Mouse (Mus musculus): ENCODE results near the gene Caly. TPM values are rescaled to one million over a fixed set of nuclear protein-coding genes. Genes with fewer than 3 reads are reported as not detected.
A peak's percentile ranks its signal among the peaks of the same experiment; 100 is the strongest.

The Caly gene
- polyA plus RNA-seq, 1 experiment, result not detected

DNA sequence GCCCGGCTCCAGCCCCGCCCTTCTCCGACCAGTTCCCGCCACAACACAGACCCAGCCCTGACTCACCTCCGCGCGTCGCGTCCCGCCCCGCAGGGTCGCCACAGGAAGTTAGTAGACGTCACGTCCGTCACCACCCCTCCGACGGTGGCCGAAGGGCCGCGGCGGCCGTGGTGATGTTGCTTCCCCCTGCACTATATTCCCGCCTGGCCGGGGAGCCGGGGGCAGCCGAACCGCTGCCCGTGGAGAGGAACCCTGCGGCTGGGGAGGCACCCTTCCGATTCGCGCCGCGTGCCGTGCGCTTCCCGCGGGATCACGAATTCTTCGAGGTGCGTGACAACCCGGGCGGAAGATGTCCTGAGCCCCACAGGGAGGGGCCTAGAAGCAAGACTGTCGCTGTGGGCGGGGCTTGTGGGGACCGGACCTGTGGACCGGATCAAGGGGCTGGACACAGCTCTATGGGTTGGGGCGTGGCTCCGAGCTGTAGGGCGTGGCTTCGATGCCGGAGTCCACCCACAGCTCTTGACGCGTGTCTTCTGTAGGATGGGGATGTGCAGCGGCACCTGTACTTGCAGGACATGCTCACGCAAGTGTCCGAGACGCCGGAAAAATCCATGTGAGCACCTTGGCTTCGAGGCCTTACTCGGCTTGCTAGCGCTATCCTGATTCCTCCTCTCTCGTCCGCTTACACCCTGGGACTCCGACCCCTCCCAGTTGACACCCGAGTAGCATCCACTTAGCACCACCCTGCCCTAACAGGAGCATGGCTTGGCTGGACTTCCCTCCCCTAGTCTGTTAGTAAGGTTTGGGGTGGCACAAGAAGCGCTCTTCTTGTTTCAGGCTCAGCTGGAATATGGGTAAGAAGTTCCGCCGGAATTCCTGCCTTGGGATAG is 45.8 kb downstream of the Caly start, which contains the start of the genes Zfp511 and Tubgcp2:
TSS of gene Zfp511 (plus strand) at position 111 of the 890 bp plus-strand sequence.
TSS of gene Tubgcp2 (minus strand) at position 389 of the 890 bp plus-strand sequence.
- TF ChIP-seq POLR2A (IDR thresholded peaks at IDR 0.05; ENCODE audit: insufficient read depth, low read depth, low read length) (peak; percentile 91), CTCF (IDR thresholded peaks at IDR 0.05; ENCODE audit: insufficient read depth, low read depth, low read length) (no peak)
- Histone ChIP-seq H3K27ac (ENCODE audit: insufficient read depth, low read depth, low read length) (peak within 1 kb of the TSS; percentile 38; the same call in 1 of the 2 replicates), H3K4me3 (ENCODE audit: insufficient read depth, low read depth, low read length) (peak within 1 kb of the TSS; percentile 86), H3K4me1 (ENCODE audit: control insufficient read depth, insufficient read depth, low read length) (peaks cover 12% of the 10 kb centered on the region)
- under 1% methylated on average over 69 of the region's 69 CpGs for WGBS

DNA sequence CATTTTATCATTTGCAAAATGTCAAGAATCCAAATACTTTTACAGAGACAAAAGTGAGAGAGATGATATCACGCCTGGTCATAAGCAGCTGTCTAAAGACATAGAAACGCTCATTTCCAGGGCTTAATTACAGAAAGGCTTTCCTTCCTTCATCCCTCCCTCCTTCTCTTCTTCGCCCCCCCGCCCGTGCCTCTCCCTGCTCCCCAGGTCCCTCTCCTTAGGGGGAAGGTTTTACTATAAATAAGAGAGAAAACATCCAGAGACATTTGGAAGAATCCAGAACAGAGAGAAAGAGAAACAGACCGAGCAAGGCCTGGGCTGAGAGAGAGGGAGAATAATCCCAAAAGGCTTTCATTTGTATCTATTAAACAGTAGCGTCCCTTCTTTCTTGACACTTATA is 46.9 kb downstream of the Caly start:
- 10% methylated on average over 7 of the region's 7 CpGs for WGBS
- no peak overlapping the region for H3K27ac ChIP-seq (ENCODE audit: insufficient read depth, low read depth, low read length)
- H3K4me1 ChIP-seq (ENCODE audit: control insufficient read depth, insufficient read depth, low read length), result peaks cover 12% of the 10 kb centered on the region

DNA sequence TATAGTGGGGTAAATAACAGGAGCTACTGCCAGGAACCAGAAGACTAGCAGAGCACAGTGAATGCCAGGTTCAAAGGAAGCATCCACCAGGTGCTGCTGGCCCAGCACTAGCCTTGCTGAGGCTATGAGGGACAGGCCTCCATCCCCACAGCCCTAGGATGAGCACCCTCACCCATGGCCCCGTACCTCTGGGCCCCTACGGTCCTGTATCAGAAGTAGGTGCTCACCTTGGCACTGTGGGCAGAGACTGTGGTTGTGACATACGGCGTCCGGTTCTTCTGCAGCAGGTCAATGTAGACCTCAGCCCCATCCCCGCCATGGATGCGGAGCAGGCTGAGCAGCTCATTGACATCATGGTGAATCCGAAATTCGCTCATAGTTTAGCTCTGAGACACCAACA is 49.0 kb downstream of the Caly start:
- WGBS, result 97% methylated on average over 9 of the region's 9 CpGs
- no peak overlapping the region for H3K4me3 ChIP-seq (ENCODE audit: insufficient read depth, low read depth, low read length)
- TF ChIP-seq CTCF (IDR thresholded peaks at IDR 0.05; ENCODE audit: insufficient read depth, low read depth, low read length) (no peak), POLR2A (IDR thresholded peaks at IDR 0.05; ENCODE audit: insufficient read depth, low read depth, low read length) (no peak)
- peaks cover 12% of the 10 kb centered on the region for H3K4me1 ChIP-seq (ENCODE audit: control insufficient read depth, insufficient read depth, low read length)
- no peak overlapping the region for H3K27ac ChIP-seq (ENCODE audit: insufficient read depth, low read depth, low read length)

More for the DNA sequence above, 46.9 kb downstream of the Caly start:
- peak overlapping the region; percentile 86 for H3K4me3 ChIP-seq (ENCODE audit: insufficient read depth, low read depth, low read length)
- no peak for TF ChIP-seq CTCF (IDR thresholded peaks at IDR 0.05; ENCODE audit: insufficient read depth, low read depth, low read length)
- TF ChIP-seq POLR2A (IDR thresholded peaks at IDR 0.05; ENCODE audit: insufficient read depth, low read depth, low read length), result no peak

DNA sequence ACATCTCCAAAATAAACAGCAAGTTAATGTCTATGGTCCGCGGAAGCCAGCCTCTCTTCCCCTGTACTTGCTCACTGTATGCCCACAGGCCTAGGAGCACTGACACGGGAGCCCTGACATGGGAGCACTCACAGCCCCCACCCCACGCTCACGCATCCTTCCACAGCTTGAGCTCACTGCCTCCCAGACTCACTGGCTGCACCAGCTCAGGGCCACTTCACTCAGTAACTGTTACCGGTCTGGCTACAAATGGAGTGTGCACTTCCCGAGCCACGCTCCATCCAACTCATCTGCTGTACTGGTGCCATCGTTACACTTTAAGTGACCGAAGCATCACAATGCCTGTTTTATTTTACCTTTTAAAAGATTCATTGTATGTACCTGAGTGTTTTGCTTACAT is 50.0 kb downstream of the Caly start:
- H3K4me1 ChIP-seq (ENCODE audit: control insufficient read depth, insufficient read depth, low read length), result peaks cover 9% of the 10 kb centered on the region
- 93% methylated on average over 10 of the region's 10 CpGs for WGBS
- H3K27ac ChIP-seq (ENCODE audit: insufficient read depth, low read depth, low read length), result no peak overlapping the region
- TF ChIP-seq CTCF (IDR thresholded peaks at IDR 0.05; ENCODE audit: insufficient read depth, low read depth, low read length) (no peak), POLR2A (IDR thresholded peaks at IDR 0.05; ENCODE audit: insufficient read depth, low read depth, low read length) (no peak)
- H3K4me3 ChIP-seq (ENCODE audit: insufficient read depth, low read depth, low read length), result no peak overlapping the region

DNA sequence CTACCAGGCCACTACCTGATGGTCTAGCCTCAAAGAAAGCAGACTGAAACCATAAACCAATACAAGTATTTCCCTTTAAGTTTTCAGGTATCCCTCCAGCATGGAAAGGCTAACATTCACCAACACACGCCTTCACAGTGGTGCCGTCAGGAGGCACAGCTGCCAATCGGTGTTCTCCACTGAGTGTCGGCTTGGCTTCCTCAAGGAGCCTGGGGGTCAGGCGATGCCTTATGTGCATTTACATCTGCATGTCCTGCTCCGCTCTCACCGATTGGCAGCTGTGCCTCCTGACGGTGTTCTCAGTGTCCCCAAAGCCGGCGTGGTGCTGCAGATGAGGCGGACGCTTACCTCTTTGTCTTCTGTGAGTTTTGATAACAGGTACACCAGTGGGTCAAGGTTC is 50.6 kb downstream of the Caly start:
- WGBS, result 95% methylated on average over 12 of the region's 12 CpGs
- Histone ChIP-seq H3K27ac (ENCODE audit: insufficient read depth, low read depth, low read length) (no peak overlapping the region), H3K4me1 (ENCODE audit: control insufficient read depth, insufficient read depth, low read length) (peaks cover 3% of the 10 kb centered on the region; the same call in 1 of the 2 replicates), H3K4me3 (ENCODE audit: insufficient read depth, low read depth, low read length) (no peak overlapping the region)
- TF ChIP-seq POLR2A (IDR thresholded peaks at IDR 0.05; ENCODE audit: insufficient read depth, low read depth, low read length), result no peak
- no peak for TF ChIP-seq CTCF (IDR thresholded peaks at IDR 0.05; ENCODE audit: insufficient read depth, low read depth, low read length)

Other genes with a start within 250 kb of the Caly start
- not detected in 2 replicates for gene Adgra1, start 248.4 kb downstream of the Caly start, polyA plus RNA-seq (2012; ENCODE audit: insufficient read depth, insufficient read length, low replicate concordance, missing spikeins)
- gene Kndc1, start 187.9 kb downstream of the Caly start, polyA plus RNA-seq (2012; ENCODE audit: insufficient read depth, insufficient read length, low replicate concordance, missing spikeins), result not detected in 2 replicates
- not detected in 2 replicates for gene Utf1, start 138.8 kb downstream of the Caly start, polyA plus RNA-seq (2012; ENCODE audit: insufficient read depth, insufficient read length, low replicate concordance, missing spikeins)
- not detected in 2 replicates for gene 6430531B16Rik, start 103.8 kb downstream of the Caly start, polyA plus RNA-seq (2012; ENCODE audit: insufficient read depth, insufficient read length, low replicate concordance, missing spikeins)
- not detected in 2 replicates for gene Adam8, start 90.0 kb downstream of the Caly start, polyA plus RNA-seq (2012; ENCODE audit: insufficient read depth, insufficient read length, low replicate concordance, missing spikeins)
- gene Zfp511, start 46.2 kb downstream of the Caly start, polyA plus RNA-seq (2012; ENCODE audit: insufficient read depth, insufficient read length, low replicate concordance, missing spikeins), result not detected in 2 replicates
- not detected in 2 replicates for gene Tubgcp2, start 45.9 kb downstream of the Caly start, polyA plus RNA-seq (2012; ENCODE audit: insufficient read depth, insufficient read length, low replicate concordance, missing spikeins)
- not detected in 2 replicates for gene Msx3, start 33.5 kb downstream of the Caly start, polyA plus RNA-seq (2012; ENCODE audit: insufficient read depth, insufficient read length, low replicate concordance, missing spikeins)
- gene Prap1, start 10.8 kb upstream of the Caly start, polyA plus RNA-seq (2012; ENCODE audit: insufficient read depth, insufficient read length, low replicate concordance, missing spikeins), result not detected in 2 replicates
- not detected in 2 replicates for gene Fuom, start 19.9 kb upstream of the Caly start, polyA plus RNA-seq (2012; ENCODE audit: insufficient read depth, insufficient read length, low replicate concordance, missing spikeins)
- not detected in 2 replicates for gene Paox, start 33.3 kb upstream of the Caly start, polyA plus RNA-seq (2012; ENCODE audit: insufficient read depth, insufficient read length, low replicate concordance, missing spikeins)
- not detected in 2 replicates for gene Echs1, start 33.9 kb upstream of the Caly start, polyA plus RNA-seq (2012; ENCODE audit: insufficient read depth, insufficient read length, low replicate concordance, missing spikeins)
- gene Mtg1, start 55.0 kb upstream of the Caly start, polyA plus RNA-seq (2012; ENCODE audit: insufficient read depth, insufficient read length, low replicate concordance, missing spikeins), result not detected in 2 replicates
- gene Sprn, start 72.3 kb upstream of the Caly start, polyA plus RNA-seq (2012; ENCODE audit: insufficient read depth, insufficient read length, low replicate concordance, missing spikeins), result not detected in 2 replicates
- gene Olfr522, start 82.2 kb upstream of the Caly start, polyA plus RNA-seq (2012; ENCODE audit: insufficient read depth, insufficient read length, low replicate concordance, missing spikeins), result not detected in 2 replicates
- gene Olfr523, start 90.7 kb upstream of the Caly start, polyA plus RNA-seq (2012; ENCODE audit: insufficient read depth, insufficient read length, low replicate concordance, missing spikeins), result not detected in 2 replicates
- gene Olfr524, start 123.4 kb upstream of the Caly start, polyA plus RNA-seq (2012; ENCODE audit: insufficient read depth, insufficient read length, low replicate concordance, missing spikeins), result not detected in 2 replicates
- gene Cd163l1, start 135.7 kb upstream of the Caly start, polyA plus RNA-seq (2012; ENCODE audit: insufficient read depth, insufficient read length, low replicate concordance, missing spikeins), result not detected in 2 replicates
- gene 5830411N06Rik, start 164.7 kb upstream of the Caly start, polyA plus RNA-seq (2012; ENCODE audit: insufficient read depth, insufficient read length, low replicate concordance, missing spikeins), result not detected in 2 replicates
- gene Olfr525, start 238.3 kb upstream of the Caly start, polyA plus RNA-seq (2012; ENCODE audit: insufficient read depth, insufficient read length, low replicate concordance, missing spikeins), result not detected in 2 replicates